31 mouse cellular contexts compared by ENCODE assay signal in genomic region chr7:15406816-15407215, GRCm38 (mm10). TPM values are rescaled to one million over a fixed set of nuclear protein-coding genes. Genes with fewer than 3 reads are reported as not detected.
"Had no signal": no experiment of that assay in that cellular context is flagged by ENCODE, and none has a peak within 500 bp of the region (broad histone marks: within the 10 kb centered on the region; RNA-seq: fewer than 3 reads in every experiment).

No protein-coding gene starts in this region.

RNA-seq across cellular contexts. Expression of gene Obox1, which starts 18.1 kb away (rescaled TPM):
- polyA plus RNA-seq: limb, embryonic 10.5 days; limb, embryonic 11.5 days; limb, embryonic 12.5 days; limb, embryonic 13.5 days; limb, embryonic 14.5 days; limb, embryonic 15.5 days; liver, adult 2 months; liver, embryonic 11.5 days; liver, embryonic 12.5 days; liver, embryonic 13.5 days; liver, embryonic 14.5 days; liver, embryonic 15.5 days; liver, embryonic 16.5 days; liver, postnatal 0 days; lung, adult 2 months; lung, embryonic 14.5 days; lung, embryonic 15.5 days; lung, embryonic 16.5 days; lung, postnatal 0 days; macrophage; midbrain, embryonic 10.5 days; midbrain, embryonic 11.5 days; midbrain, embryonic 12.5 days; midbrain, embryonic 13.5 days; midbrain, embryonic 14.5 days; midbrain, embryonic 15.5 days; midbrain, embryonic 16.5 days; midbrain, postnatal 0 days; myocyte; neural tube, embryonic 11.5 days; neural tube, embryonic 12.5 days had no signal

RNA-seq across cellular contexts. Expression of gene Obox2, which starts 18.3 kb away (rescaled TPM):
- polyA plus RNA-seq: limb, embryonic 10.5 days; limb, embryonic 11.5 days; limb, embryonic 12.5 days; limb, embryonic 13.5 days; limb, embryonic 14.5 days; limb, embryonic 15.5 days; liver, adult 2 months; liver, embryonic 11.5 days; liver, embryonic 12.5 days; liver, embryonic 13.5 days; liver, embryonic 14.5 days; liver, embryonic 15.5 days; liver, embryonic 16.5 days; liver, postnatal 0 days; lung, adult 2 months; lung, embryonic 14.5 days; lung, embryonic 15.5 days; lung, embryonic 16.5 days; lung, postnatal 0 days; macrophage; midbrain, embryonic 10.5 days; midbrain, embryonic 11.5 days; midbrain, embryonic 12.5 days; midbrain, embryonic 13.5 days; midbrain, embryonic 14.5 days; midbrain, embryonic 15.5 days; midbrain, embryonic 16.5 days; midbrain, postnatal 0 days; myocyte; neural tube, embryonic 11.5 days; neural tube, embryonic 12.5 days had no signal
